Mouse (Mus musculus) right cerebral cortex, postnatal 14 days (tissue): Measurements from ENCODE around the gene Klf13.
A peak's percentile ranks its signal among the peaks of the same experiment; 100 is the strongest.

Experiments
- DNase-seq: peaks from one replicate; pipeline ENCODE4 v3.0.0; 2022

Klf13 gene

GRCm38 (mm10) chr7:63947514-63948487 is 9.1 kb upstream of the Klf13 start:
- DNase-seq: no peak

GRCm38 (mm10) chr7:63943946-63944345 is 5.2 kb upstream of the Klf13 start:
- DNase-seq: no peak

DNA sequence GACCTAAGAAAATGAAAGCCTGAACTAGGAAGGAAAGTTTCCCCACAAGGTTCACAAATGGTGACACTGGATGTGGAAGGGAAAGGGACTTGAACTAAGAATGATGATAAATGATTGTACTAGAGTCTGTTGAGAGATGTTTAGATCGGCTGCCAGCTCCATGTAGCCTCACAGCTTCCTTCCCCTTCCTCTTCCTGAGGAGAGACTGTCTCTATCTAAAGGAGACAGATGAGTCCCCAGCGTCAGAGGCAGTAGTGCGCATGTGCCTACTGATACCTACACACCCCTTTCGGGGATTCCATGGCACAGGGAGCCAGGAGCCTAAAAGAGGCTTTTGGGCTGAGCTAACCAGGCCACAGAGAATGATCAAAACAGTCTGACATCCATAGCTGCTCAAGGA is 2.8 kb upstream of the Klf13 start:
- no peak for DNase-seq

- DNase-seq: no peak
These were observed 2.3 kb upstream of the Klf13 start for GRCm38 (mm10) chr7:63941050-63941449.

DNA sequence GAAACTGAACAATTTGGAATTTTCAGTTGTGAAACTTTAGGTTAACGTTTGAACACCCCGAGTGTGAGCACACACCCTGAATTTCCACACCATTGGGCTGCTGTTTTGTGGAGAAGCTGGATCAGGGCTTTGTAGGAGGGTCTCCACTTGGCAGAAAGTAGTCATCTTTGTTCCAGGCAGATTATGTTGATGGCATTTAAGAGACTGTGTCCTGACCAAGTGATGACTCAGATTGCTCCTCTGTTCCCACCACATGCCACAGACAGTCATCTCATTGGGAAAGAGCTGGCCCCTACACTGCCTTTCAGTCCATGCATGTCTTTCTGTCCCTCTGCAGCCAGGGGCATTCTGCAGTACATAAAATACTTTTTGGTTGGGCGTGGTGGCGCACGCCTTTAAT is 1.6 kb upstream of the Klf13 start:
- DNase-seq: no peak

GRCm38 (mm10) chr7:63939397-63939951 is 759 bp upstream of the Klf13 start:
- DNase-seq: peak; percentile 61

GRCm38 (mm10) chr7:63938066-63938913 is 425 bp downstream of the Klf13 start:
- peak; percentile 76 for DNase-seq

- DNase-seq: peak; percentile 65
These were observed 1.3 kb downstream of the Klf13 start for GRCm38 (mm10) chr7:63937236-63938065.

DNA sequence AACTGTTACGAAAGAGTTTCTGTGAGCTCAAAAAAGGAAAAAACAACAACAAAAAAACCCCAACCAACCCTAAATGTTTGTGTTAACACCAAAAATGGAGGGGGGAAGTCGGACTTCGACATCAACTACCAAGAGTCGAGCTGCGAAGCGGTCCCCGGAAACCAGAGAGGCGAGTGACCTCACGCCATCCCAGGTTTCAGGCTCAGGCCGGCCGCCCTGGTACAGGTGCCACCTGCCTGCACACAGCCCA is 1.8 kb downstream of the Klf13 start:
- DNase-seq: no peak

GRCm38 (mm10) chr7:63936188-63936985 is 2.3 kb downstream of the Klf13 start:
- DNase-seq: peak; percentile 56

- DNase-seq: no peak
These were observed 2.9 kb downstream of the Klf13 start for GRCm38 (mm10) chr7:63935809-63936187.

- no peak for DNase-seq
These were observed 4.2 kb downstream of the Klf13 start for GRCm38 (mm10) chr7:63934530-63934929.

- DNase-seq: no peak
These were observed 4.8 kb downstream of the Klf13 start for GRCm38 (mm10) chr7:63933905-63934304.

- DNase-seq: no peak
These were observed 6.3 kb downstream of the Klf13 start for GRCm38 (mm10) chr7:63932461-63932860.

DNA sequence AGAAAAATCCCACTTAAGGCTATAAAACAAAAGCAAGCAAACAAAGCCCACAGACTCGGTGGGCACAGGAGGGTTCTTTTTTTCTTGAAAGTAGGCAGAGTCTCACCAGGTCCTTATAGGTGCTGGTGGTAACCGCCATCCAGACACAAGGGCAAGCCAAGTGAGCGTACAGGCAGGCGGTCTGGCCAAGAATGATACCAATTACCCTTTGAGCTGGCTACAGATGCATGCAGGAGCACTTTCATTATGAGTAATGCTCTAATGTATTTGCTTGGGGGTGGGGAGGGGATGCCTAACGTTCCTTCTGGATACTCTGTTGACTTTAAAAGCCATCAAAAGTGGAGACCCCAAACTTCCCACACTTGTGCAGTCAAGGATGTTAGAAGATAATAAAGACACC is 7.9 kb downstream of the Klf13 start:
- no peak for DNase-seq

DNA sequence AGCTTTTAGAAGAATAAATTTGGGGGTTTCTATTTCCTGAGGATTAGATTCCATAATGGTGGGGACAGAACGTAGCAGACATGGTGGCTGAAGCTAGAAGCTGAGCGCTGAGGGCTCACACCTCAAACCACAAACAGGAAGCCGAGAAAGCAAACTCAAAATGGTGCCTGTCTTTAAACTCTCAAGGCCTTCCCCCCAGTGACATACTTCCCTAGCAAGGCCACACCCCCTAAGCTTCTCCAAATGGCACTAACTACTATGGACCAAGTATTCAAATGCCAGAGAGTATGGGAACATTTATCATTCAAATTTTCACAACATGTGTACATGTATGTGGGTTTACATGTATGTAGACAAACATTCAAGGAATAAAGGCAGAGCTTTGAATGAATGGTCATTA is 8.6 kb downstream of the Klf13 start:
- no peak for DNase-seq

DNA sequence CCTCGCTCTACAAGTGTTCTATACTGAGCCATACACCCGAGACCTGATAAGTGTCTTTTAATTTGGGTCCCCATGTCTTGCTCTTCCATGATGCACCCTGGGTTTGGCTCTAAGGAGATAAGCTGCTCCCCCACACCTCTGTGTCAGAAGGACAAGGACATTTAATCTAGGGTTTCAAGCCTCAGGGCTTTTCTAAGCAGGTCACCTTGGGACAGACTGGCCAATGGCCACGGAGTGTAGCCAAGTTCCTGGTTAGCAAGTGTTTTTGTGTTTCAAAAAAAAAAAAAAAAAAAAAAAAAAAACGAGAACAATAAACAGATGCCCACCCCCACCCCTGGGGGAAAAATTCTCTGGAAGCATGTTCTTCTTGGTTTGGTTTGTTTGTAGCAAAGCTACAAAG is 9.6 kb downstream of the Klf13 start:
- DNase-seq: no peak

DNA sequence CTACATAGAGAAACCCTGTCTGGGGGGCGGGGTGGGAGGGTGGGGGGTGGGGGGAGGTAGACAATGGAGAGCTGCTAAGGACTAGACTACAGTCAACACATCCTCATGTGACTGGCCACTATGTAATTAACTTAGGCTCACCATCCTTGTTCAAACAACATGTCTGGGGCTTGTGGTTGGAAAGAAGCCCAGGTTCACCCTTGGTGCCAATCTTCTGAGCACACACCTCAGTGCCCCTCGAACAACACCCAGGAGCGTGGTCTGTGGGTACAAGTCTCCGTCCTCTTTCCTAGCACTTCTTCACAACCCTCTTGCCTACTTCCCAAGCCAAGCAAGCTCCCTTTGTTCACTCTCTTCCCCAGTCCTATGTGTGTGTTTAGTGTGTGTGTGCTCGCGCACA is 11.6 kb downstream of the Klf13 start:
- DNase-seq: no peak

GRCm38 (mm10) chr7:63926492-63926891 is 12.2 kb downstream of the Klf13 start:
- DNase-seq: no peak

- DNase-seq: no peak
These were observed 13.0 kb downstream of the Klf13 start for GRCm38 (mm10) chr7:63925413-63926360.
